Mouse (Mus musculus): ENCODE results near the gene Adprhl1.

DNA sequence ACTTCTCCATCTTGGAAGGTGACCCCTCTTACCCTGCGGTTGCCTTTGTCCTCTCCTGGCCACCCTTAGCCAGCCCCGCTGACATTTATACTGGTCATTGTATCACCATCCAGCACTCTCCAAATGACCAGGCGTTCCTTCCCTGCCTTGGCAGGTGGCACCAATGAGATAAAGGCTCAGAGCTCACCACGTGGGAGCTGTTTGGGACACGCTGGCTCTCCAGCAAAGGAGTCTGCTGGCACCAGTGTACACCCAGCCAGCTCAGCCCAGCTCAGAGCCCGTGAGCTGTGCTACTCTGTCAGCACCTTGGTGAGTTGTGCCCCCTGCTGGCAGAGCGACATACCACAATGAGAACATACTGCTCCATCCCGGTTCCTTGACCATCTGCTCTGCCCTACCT, at the start of gene Adprhl1:
- peak; percentile 79 for TF ChIP-seq CTCF (IDR thresholded peaks at IDR 0.05; ENCODE audit: control insufficient read depth, insufficient read depth, low read length)
- no peak for TF ChIP-seq POLR2A (IDR thresholded peaks at IDR 0.05; ENCODE audit: borderline replicate concordance, control insufficient read depth, low read depth, low read length)
